Mouse (Mus musculus) kidney, adult 2 months (tissue): Measurements from ENCODE around the gene Asap3.

ENCODE experiments used
- CTCF ChIP-seq: fragments of 200-500 bp; conservative IDR thresholded peaks from 2 replicates; pipeline ENCODE4 v1.5.1; 2011; ENCODE audit warnings: low read depth, mild to moderate bottlenecking, control low read depth, low read length, moderate library complexity, mixed read lengths; ENCODE audit not compliant: insufficient read depth, insufficient read length
- POLR2A ChIP-seq: fragments of 200-500 bp; IDR thresholded peaks from one replicate; pipeline ENCODE4 v1.6.1; 2011; ENCODE audit warnings: low read depth, low read length, control low read depth

GRCm38 (mm10) chr4:136260491-136261180 lies 54.5 kb downstream of the Asap3 start:
- TF ChIP-seq POLR2A: no peak
- TF ChIP-seq CTCF: peak; percentile 80
